Mouse (Mus musculus) kidney, adult 2 months (tissue): ENCODE data around the gene Gabrb1. TPM values are rescaled to one million over a fixed set of nuclear protein-coding genes. Genes with fewer than 3 reads are reported as not detected.
"Not testable (repeated sequence)": the region's sequence is repeated elsewhere in the genome, so short reads cannot be mapped to it uniquely, and the experiment has no call there.

Experiments used
- DNase-seq: peaks from one replicate; pipeline ENCODE4 v3.0.0; 2021
- H3K27ac ChIP-seq: fragments of 200-500 bp; 2 replicates; pipeline ENCODE4 v1.5.1; 2012; ENCODE audit warnings: low read depth, low read length, control low read depth, inconsistent platforms; ENCODE audit not compliant: insufficient read depth
- H3K27me3 ChIP-seq: fragments of 200-500 bp; replicated peaks from 2 replicates; pipeline ENCODE4 v1.6.1; 2012; ENCODE audit warnings: mild to moderate bottlenecking, moderate library complexity, low read length, inconsistent platforms; ENCODE audit not compliant: control insufficient read depth, insufficient read depth
- H3K36me3 ChIP-seq: fragments of 200-500 bp; 2 replicates; pipeline ENCODE4 v1.6.1; 2012; ENCODE audit warnings: mild to moderate bottlenecking, moderate library complexity, low read length, inconsistent platforms; ENCODE audit not compliant: control insufficient read depth, insufficient read depth
- H3K4me1 ChIP-seq: fragments of 200-500 bp; 2 replicates; pipeline ENCODE4 v1.6.1; 2011; ENCODE audit warnings: low read length; ENCODE audit not compliant: control insufficient read depth, insufficient read depth
- H3K4me3 ChIP-seq: fragments of 200-500 bp; 2 replicates; pipeline ENCODE4 v1.5.1; 2011; ENCODE audit warnings: mild to moderate bottlenecking, low read depth, low read length, control low read depth; ENCODE audit not compliant: insufficient read depth
- CTCF ChIP-seq: fragments of 200-500 bp; conservative IDR thresholded peaks from 2 replicates; pipeline ENCODE4 v1.5.1; 2011; ENCODE audit warnings: low read depth, mild to moderate bottlenecking, control low read depth, low read length, moderate library complexity, mixed read lengths; ENCODE audit not compliant: insufficient read depth, insufficient read length
- POLR2A ChIP-seq: fragments of 200-500 bp; IDR thresholded peaks from one replicate; pipeline ENCODE4 v1.6.1; 2011; ENCODE audit warnings: low read depth, low read length, control low read depth
- WGBS: fragments of 180-500 bp; shearing (Covaris S2); methylation state at CpG from one replicate; pipeline ENCODE4 v1.1.7; 2018; 5-methylcytosine and 5-hydroxymethylcytosine counted together
- polyA plus RNA-seq: library from polyadenylated mRNA; depleted of rRNA; stranded (reverse); fragments of >200 nt; gene quantifications from 2 replicates; pipeline ENCODE4 v1.2.3, GENCODE M21; 2012

Gene Gabrb1
- polyA plus RNA-seq, 1 experiment: 0.08 TPM

DNA sequence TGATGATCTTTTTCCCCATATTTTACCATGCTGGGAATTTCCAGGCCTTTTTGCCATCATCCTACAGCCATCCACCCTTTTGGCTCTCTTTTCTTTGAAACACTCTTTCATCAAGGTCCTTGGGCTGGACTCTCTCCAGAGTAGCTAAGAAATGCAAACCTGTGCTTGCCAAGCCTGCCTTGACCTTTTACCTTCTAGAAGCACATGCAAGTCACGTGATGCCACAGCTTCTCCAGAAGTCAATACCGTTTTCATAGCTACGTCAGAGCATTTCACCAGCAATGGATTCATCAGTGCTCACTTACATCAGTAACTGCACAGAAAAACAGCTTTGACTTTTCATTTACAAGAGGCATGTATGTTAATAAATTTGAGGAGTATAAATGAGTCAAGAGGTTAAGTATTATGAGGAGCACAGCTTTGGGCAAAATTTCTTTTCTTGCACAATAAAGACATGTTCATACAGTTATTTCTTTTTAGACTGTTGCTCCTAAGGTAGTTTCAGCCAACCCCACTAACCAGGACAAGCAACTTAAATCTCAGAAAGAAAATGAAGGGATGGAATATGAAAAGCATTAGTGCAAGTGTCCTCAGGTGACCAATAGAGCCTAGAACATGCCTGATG lies 346.0 kb downstream of the Gabrb1 start:
- H3K27me3 ChIP-seq: no peaks in the 10 kb centered on the region
- WGBS: 43% methylated on average over 3 of the region's 3 CpGs
- DNase-seq: peak; percentile 74
- no peak overlapping the region for H3K4me3 ChIP-seq
- TF ChIP-seq CTCF (no peak), POLR2A (no peak)
- H3K36me3 ChIP-seq: no peaks in the 10 kb centered on the region
- no peak overlapping the region for H3K27ac ChIP-seq
- peaks cover 4% of the 10 kb centered on the region; the same call in 1 of the 2 replicates for H3K4me1 ChIP-seq

DNA sequence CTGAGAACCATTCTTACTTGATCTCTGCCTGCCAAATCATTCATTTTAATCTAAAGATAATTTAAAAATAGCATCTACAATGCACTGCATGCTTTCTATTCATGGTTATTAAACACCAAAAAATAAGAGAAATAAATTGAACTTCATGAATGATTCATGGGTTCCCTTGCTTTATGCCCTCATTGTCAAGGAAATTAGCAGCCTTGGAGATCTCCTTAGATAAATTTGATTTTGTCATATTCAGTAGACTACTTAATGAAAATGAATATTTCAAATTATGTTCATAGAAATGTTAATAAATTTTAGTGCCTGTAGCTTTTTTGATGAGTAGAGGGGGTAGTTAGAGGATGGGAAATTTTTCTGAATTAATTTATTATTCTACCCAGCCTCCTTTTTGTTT lies 379.0 kb downstream of the Gabrb1 start:
- no peak overlapping the region for H3K27ac ChIP-seq
- no peaks in the 10 kb centered on the region for H3K36me3 ChIP-seq
- no peak overlapping the region for H3K4me3 ChIP-seq
- H3K4me1 ChIP-seq: no peaks in the 10 kb centered on the region
- DNase-seq: no peak
- no peak for TF ChIP-seq POLR2A
- TF ChIP-seq CTCF: no peak
- H3K27me3 ChIP-seq: no peaks in the 10 kb centered on the region

DNA sequence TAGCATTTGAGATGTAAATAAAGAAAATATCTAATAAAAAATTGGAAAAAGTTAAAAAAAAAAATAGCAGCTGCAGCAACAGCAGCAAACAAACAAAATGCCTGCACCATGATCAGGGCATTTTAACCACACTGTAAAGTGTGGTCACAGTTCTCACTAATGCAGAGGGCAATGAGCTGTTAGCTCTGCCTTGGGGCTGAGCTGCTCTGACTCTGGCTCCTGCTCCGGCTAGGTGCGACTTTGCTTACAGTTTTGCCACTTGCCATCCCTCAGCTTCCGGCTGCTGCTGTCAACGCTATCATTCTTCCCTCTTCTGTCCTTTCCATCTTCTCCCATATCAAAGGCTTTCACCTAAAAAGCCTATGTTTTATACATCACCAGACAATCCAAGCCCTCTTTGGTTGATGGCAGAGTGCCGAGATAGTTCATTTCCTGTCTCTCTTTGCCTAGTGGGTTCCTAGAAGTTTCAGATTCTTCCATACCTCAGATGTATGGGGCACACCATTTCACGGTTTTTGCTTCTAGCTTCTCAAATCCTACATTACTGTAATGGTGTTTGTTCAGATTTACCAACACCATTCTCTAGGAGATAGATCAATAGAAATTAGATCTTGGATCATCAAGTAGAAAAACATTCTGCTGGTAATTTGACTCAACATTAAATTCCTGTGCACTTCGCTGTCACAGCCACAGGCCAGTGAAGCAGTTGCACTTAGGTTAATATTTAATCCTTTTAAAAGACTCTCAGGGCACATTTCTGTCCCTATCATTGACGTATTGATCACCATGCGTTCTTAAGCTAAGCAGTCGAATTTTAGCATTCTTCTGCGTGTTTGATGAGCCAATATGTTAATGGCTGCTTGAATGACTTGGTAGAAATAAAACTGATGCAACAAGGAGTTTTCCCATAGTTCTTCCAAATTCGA lies 385.6 kb downstream of the Gabrb1 start:
- TF ChIP-seq CTCF (no peak), POLR2A (no peak)
- 31% methylated on average over 12 of the region's 12 CpGs for WGBS
- H3K4me3 ChIP-seq: no peak overlapping the region
- H3K27ac ChIP-seq: no peak overlapping the region
- H3K27me3 ChIP-seq: no peaks in the 10 kb centered on the region
- H3K4me1 ChIP-seq: no peaks in the 10 kb centered on the region
- peak; percentile 3 for DNase-seq
- H3K36me3 ChIP-seq: no peaks in the 10 kb centered on the region

DNA sequence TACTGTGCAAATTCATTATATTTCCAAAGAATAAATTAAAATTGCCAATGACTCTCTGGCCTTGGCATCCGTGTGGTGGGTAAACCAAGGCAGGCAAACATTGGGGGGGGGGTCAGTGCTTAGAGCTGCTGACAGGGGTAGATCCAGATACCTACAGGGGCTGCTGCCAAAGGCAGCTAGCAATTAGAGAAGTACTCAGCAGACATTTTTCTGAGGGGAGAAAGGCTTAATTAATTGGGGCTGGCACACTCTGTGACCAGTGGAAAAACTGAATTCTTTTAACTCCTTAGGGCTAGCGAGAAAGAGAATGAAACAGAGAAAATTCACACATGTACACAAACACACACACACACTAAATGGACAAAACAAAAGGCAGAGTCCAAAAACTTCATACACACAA lies 388.3 kb downstream of the Gabrb1 start:
- Histone ChIP-seq H3K36me3 (no peaks in the 10 kb centered on the region), H3K27ac (no peak overlapping the region), H3K4me3 (no peak overlapping the region), H3K27me3 (no peaks in the 10 kb centered on the region), H3K4me1 (no peaks in the 10 kb centered on the region)
- TF ChIP-seq CTCF (no peak), POLR2A (no peak)
- WGBS: 83% methylated on average over 2 of the region's 2 CpGs
- no peak for DNase-seq

DNA sequence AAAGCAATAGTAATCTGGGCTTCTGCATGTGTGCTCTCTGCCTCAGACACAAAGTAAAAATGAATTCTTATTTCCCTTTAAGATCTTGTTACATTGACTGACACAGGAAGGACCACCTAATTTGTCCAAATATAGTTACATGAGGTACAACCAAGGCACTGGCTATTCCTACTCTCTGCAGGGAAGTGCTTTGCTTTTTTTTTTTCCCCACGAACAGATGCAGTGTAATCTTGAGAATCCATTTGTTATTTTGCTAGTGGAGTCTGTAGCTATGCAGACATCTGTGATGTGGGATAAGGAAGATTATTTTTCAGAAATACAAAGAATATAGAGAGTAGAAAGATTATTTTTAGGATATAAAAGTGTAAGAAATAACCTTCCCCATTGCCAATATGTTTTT lies 406.2 kb downstream of the Gabrb1 start:
- H3K27me3 ChIP-seq: no peaks in the 10 kb centered on the region
- H3K36me3 ChIP-seq: no peaks in the 10 kb centered on the region
- 49% methylated on average over 1 of the region's 1 CpGs for WGBS
- TF ChIP-seq POLR2A (no peak), CTCF (no peak)
- no peak overlapping the region for H3K4me3 ChIP-seq
- no peak for DNase-seq
- no peaks in the 10 kb centered on the region for H3K4me1 ChIP-seq
- no peak overlapping the region for H3K27ac ChIP-seq

DNA sequence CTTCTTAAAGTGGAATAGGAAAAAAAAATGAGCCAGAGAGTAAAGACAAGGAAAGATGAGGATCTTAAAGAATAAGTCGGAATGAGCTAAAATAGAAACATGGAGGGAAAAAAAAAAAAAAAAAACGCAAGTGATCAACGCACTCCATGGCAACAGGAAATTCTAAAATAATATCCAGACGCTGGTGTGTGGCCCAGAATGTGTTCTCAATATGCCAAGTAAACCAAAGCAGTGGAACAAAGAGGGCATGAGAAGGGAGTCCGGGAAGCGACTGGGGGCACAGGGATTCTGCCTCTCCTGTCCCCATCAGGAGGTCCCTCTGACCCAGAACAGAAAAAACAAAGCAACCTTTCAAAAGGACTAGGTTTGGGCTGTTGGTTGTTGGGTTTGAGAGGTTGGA lies 410.9 kb downstream of the Gabrb1 start:
- no peaks in the 10 kb centered on the region for H3K27me3 ChIP-seq
- H3K27ac ChIP-seq: no peak overlapping the region
- DNase-seq: no peak
- no peak for TF ChIP-seq CTCF
- no peak for TF ChIP-seq POLR2A
- H3K4me3 ChIP-seq: no peak overlapping the region
- WGBS: 68% methylated on average over 6 of the region's 6 CpGs
- no peaks in the 10 kb centered on the region for H3K36me3 ChIP-seq
- H3K4me1 ChIP-seq: no peaks in the 10 kb centered on the region

DNA sequence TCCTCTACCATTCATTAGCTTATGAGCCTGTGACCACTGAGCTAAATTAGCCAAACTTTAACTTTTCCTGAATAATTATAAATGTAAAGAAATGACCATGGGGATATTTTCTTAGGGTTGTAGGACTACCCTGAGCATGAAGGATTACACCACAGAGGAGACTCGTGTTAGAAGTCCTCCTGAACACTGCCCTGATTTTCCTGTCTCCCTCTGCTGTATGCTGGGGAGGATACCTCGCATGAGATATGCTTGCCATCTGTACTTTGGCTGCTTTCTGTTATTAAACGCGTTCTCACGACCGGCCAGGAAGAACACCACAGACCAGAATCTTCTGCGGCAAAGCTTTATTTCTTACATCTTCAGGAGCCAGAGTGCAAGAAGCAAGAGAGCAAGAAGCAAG lies 411.5 kb downstream of the Gabrb1 start:
- WGBS: 89% methylated on average over 7 of the region's 7 CpGs
- not testable (repeated sequence) for DNase-seq, H3K27ac ChIP-seq, H3K27me3 ChIP-seq, H3K4me3 ChIP-seq, H3K4me1 ChIP-seq, H3K36me3 ChIP-seq
